ENCODE assay signal across 8 mouse cellular contexts in the genomic region with DNA sequence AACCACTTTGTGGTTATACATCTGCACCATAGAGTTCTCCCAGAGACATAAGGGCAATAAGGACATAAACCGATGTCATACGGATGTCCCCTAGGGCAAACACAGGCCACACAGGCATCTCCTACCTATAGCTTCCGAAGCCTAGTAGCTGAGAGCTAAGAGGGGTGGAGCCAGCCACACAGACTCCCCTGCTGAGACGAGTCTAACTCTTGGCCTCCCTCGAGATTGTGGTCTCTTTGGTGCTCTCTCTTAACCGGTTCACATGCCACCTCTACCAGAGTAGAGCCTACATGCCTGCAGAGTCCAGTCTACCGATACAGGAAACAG. TPM values are rescaled to one million over a fixed set of nuclear protein-coding genes. Genes with fewer than 3 reads are reported as not detected.
A peak's percentile ranks its signal among the peaks of the same experiment; 100 is the strongest.
DNase-seq lines count a peak whose midpoint lies in the region; ATAC-seq and TF ChIP-seq lines count a peak whose summit lies in the region.

No protein-coding gene starts in this region.

- WGBS in kidney, adult 2 months = 8% methylated on average over 7 of the region's 7 CpGs
- WGBS in bone marrow, adult 2 months = 7% methylated on average over 7 of the region's 7 CpGs
- WGBS in midbrain, embryonic 16.5 days = 18% methylated on average over 7 of the region's 7 CpGs

- peak overlapping the region; percentile 87 for H3K4me3 ChIP-seq in kidney, adult 2 months (ENCODE audit: insufficient read depth, low read depth, low read length)
- H3K4me3 ChIP-seq in bone marrow, adult 2 months (replicated peaks; ENCODE audit: control insufficient read depth, low read depth, low read length) = peak overlapping the region; percentile 58
- peak overlapping the region; percentile 69 for H3K4me3 ChIP-seq in midbrain, embryonic 16.5 days (ENCODE audit: low read depth, low read length)

- TF ChIP-seq CTCF in kidney, adult 2 months (conservative IDR thresholded peaks at IDR 0.05; ENCODE audit: insufficient read depth, insufficient read length, low read depth, low read length) = no peak
- TF ChIP-seq CTCF in bone marrow, adult 2 months (IDR thresholded peaks at IDR 0.05; ENCODE audit: control insufficient read depth, insufficient read depth, low read length) = no peak

- ATAC-seq in inflammation-experienced regulatory T-cells, adult 6 months = peak; percentile 28
- no peak for ATAC-seq in midbrain, embryonic 16.5 days

- no peak for TF ChIP-seq POLR2A in kidney, adult 2 months (IDR thresholded peaks at IDR 0.05; ENCODE audit: low read depth, low read length)
- no peak for TF ChIP-seq POLR2A in bone marrow, adult 2 months (IDR thresholded peaks at IDR 0.05; ENCODE audit: borderline replicate concordance, control insufficient read depth, low read depth, low read length)

- no peak for DNase-seq in kidney, adult 2 months
- no peak for DNase-seq in kidney, adult 11 months
- no peak for DNase-seq in natural killer cell, adult 2 months (ENCODE audit: low spot score in 2 of 2)
- DNase-seq in layer of hippocampus, postnatal 25 days (ENCODE audit: extremely low spot score in 1 of 2, low spot score in 1 of 2) = no peak
- no peak for DNase-seq in layer of hippocampus, adult 9-10 months (ENCODE audit: low spot score)

- H3K9ac ChIP-seq in midbrain, embryonic 16.5 days (ENCODE audit: low read depth, low read length) = peak overlapping the region; percentile 72

- peak overlapping the region; percentile 99 for H3K4me2 ChIP-seq in midbrain, embryonic 16.5 days (ENCODE audit: low read length)

- peak overlapping the region; percentile 88 for H3K27ac ChIP-seq in kidney, adult 2 months (ENCODE audit: insufficient read depth, low read depth, low read length)
- no peak overlapping the region for H3K27ac ChIP-seq in bone marrow, adult 2 months (ENCODE audit: control insufficient read depth, insufficient read depth, low read depth, low read length, poor library complexity)
- no peak overlapping the region for H3K27ac ChIP-seq in midbrain, embryonic 16.5 days (ENCODE audit: low read length)

- no peaks in the 10 kb centered on the region for H3K9me3 ChIP-seq in midbrain, embryonic 16.5 days (replicated peaks; ENCODE audit: control insufficient read depth, low read length, poor library complexity, severe bottlenecking)

- H3K36me3 ChIP-seq in kidney, adult 2 months (ENCODE audit: control insufficient read depth, insufficient read depth, low read length) = no peaks in the 10 kb centered on the region
- no peaks in the 10 kb centered on the region for H3K36me3 ChIP-seq in midbrain, embryonic 16.5 days (ENCODE audit: control insufficient read depth, insufficient read depth, low read length)

- peaks cover 18% of the 10 kb centered on the region; the same call in 1 of the 2 replicates for H3K4me1 ChIP-seq in kidney, adult 2 months (ENCODE audit: control insufficient read depth, insufficient read depth, low read length)
- peaks cover 1% of the 10 kb centered on the region; the same call in 1 of the 2 replicates for H3K4me1 ChIP-seq in bone marrow, adult 2 months (ENCODE audit: control insufficient read depth, insufficient read depth, low read length)
- H3K4me1 ChIP-seq in midbrain, embryonic 16.5 days (ENCODE audit: control insufficient read depth, insufficient read depth, low read length) = peaks cover 12% of the 10 kb centered on the region

- H3K27me3 ChIP-seq in kidney, adult 2 months (replicated peaks; ENCODE audit: control insufficient read depth, insufficient read depth, low read length) = no peaks in the 10 kb centered on the region
- no peaks in the 10 kb centered on the region for H3K27me3 ChIP-seq in midbrain, embryonic 16.5 days (ENCODE audit: control insufficient read depth, insufficient read depth, low read depth, low read length)

RNA-seq across cellular contexts. Expression of a gene that starts 1.1 kb away (rescaled TPM):
- polyA plus RNA-seq in kidney, adult 2 months (2012; rRNA removed) = 258 and 286 TPM in 2 replicates
- 6.8 and 12.7 TPM in 2 replicates for polyA plus RNA-seq in bone marrow, adult 2 months (2011; ENCODE audit: insufficient read depth, insufficient read length, low replicate concordance, missing spikeins)
- 1 to 10 TPM; 2.5 to 3.9 (median 3.5) TPM for polyA plus RNA-seq in inflammation-experienced regulatory T-cells, adult 6 months (2017; shearing (Covaris generic))
- 18.0 and 25.3 TPM in 2 replicates for polyA plus RNA-seq in midbrain, embryonic 16.5 days (2015; fragmentation: Nextera tagmentation; extraction: Ambion mirVana)
- 10 to 100 TPM; 22.4 to 25.3 TPM for total RNA-seq in layer of hippocampus, postnatal 25 days (2021)

RNA-seq across cellular contexts. Expression of a gene that starts 6.2 kb away (rescaled TPM):
- 23.8 and 25.5 TPM in 2 replicates for polyA plus RNA-seq in kidney, adult 2 months (2012; rRNA removed)
- polyA plus RNA-seq in bone marrow, adult 2 months (2011; ENCODE audit: insufficient read depth, insufficient read length, low replicate concordance, missing spikeins) = 31.1 and 62.0 TPM in 2 replicates
- 1 to 10 TPM; 3.3 to 7.0 (median 6.8) TPM for polyA plus RNA-seq in inflammation-experienced regulatory T-cells, adult 6 months (2017; shearing (Covaris generic))
- 18.5 and 21.6 TPM in 2 replicates for polyA plus RNA-seq in midbrain, embryonic 16.5 days (2015; fragmentation: Nextera tagmentation; extraction: Ambion mirVana)
- total RNA-seq in layer of hippocampus, postnatal 25 days (2021) = 10 to 100 TPM; 14.8 to 21.0 TPM

RNA-seq across cellular contexts. Expression of a gene that starts 7.4 kb away (rescaled TPM):
- 509 and 656 TPM in 2 replicates for polyA plus RNA-seq in kidney, adult 2 months (2012; rRNA removed)
- polyA plus RNA-seq in bone marrow, adult 2 months (2011; ENCODE audit: insufficient read depth, insufficient read length, low replicate concordance, missing spikeins) = 25.6 and 30.0 TPM in 2 replicates
- polyA plus RNA-seq in inflammation-experienced regulatory T-cells, adult 6 months (2017; shearing (Covaris generic)) = 100 to 1,000 TPM in 1 of 3 experiments, 10 to 100 TPM in 2; 91.1 to 121 (median 98.2) TPM
- 62.2 and 63.5 TPM in 2 replicates for polyA plus RNA-seq in midbrain, embryonic 16.5 days (2015; fragmentation: Nextera tagmentation; extraction: Ambion mirVana)
- 10 to 100 TPM; 39.2 to 40.1 TPM for total RNA-seq in layer of hippocampus, postnatal 25 days (2021)

RNA-seq across cellular contexts. Expression of a gene that starts 13.2 kb away (rescaled TPM):
- 0.31 and 0.42 TPM in 2 replicates for polyA plus RNA-seq in kidney, adult 2 months (2012; rRNA removed)
- polyA plus RNA-seq in bone marrow, adult 2 months (2011; ENCODE audit: insufficient read depth, insufficient read length, low replicate concordance, missing spikeins) = 1.6 and 2.2 TPM in 2 replicates
- polyA plus RNA-seq in inflammation-experienced regulatory T-cells, adult 6 months (2017; shearing (Covaris generic)) = 1 to 10 TPM in 2 of 3 experiments, under 1 TPM in 1; 0.93 to 1.9 (median 1.4) TPM
- 0.45 and 0.52 TPM in 2 replicates for polyA plus RNA-seq in midbrain, embryonic 16.5 days (2015; fragmentation: Nextera tagmentation; extraction: Ambion mirVana)
- 1 to 10 TPM; 2.0 TPM for total RNA-seq in layer of hippocampus, postnatal 25 days (2021)

RNA-seq across cellular contexts. Expression of a gene that starts 22.8 kb away (rescaled TPM):
- polyA plus RNA-seq in kidney, adult 2 months (2012; rRNA removed) = 133 and 147 TPM in 2 replicates
- polyA plus RNA-seq in bone marrow, adult 2 months (2011; ENCODE audit: insufficient read depth, insufficient read length, low replicate concordance, missing spikeins) = 33.5 and 50.5 TPM in 2 replicates
- polyA plus RNA-seq in inflammation-experienced regulatory T-cells, adult 6 months (2017; shearing (Covaris generic)) = 10 to 100 TPM; 21.2 to 32.3 (median 23.4) TPM
- 15.2 and 16.7 TPM in 2 replicates for polyA plus RNA-seq in midbrain, embryonic 16.5 days (2015; fragmentation: Nextera tagmentation; extraction: Ambion mirVana)
- total RNA-seq in layer of hippocampus, postnatal 25 days (2021) = 100 to 1,000 TPM in 1 of 2 experiments, 10 to 100 TPM in 1; 95.2 to 107 TPM
